Mouse (Mus musculus) testis, adult 2 months (tissue): Measurements from ENCODE around the gene Myo6. TPM values are rescaled to one million over a fixed set of nuclear protein-coding genes. Genes with fewer than 3 reads are reported as not detected.
A peak's percentile ranks its signal among the peaks of the same experiment; 100 is the strongest.

Experiments used
- H3K27ac ChIP-seq: fragments of 200-500 bp; 2 replicates; pipeline ENCODE4 v1.5.1; 2012; ENCODE audit warnings: low read depth, low read length; ENCODE audit not compliant: control insufficient read depth, insufficient read depth
- H3K27me3 ChIP-seq: fragments of 200-500 bp; 2 replicates; pipeline ENCODE4 v1.6.1; 2012; ENCODE audit warnings: mild to moderate bottlenecking, low read length, moderate library complexity; ENCODE audit not compliant: control insufficient read depth, insufficient read depth
- H3K36me3 ChIP-seq: fragments of 200-500 bp; 2 replicates; pipeline ENCODE4 v1.6.1; 2012; ENCODE audit warnings: mild to moderate bottlenecking, low read length; ENCODE audit not compliant: control insufficient read depth, insufficient read depth
- H3K4me1 ChIP-seq: fragments of 200-500 bp; 2 replicates; pipeline ENCODE4 v1.6.1; 2012; ENCODE audit warnings: low read length; ENCODE audit not compliant: control insufficient read depth, insufficient read depth
- H3K4me3 ChIP-seq: fragments of 200-500 bp; 2 replicates; pipeline ENCODE4 v1.5.1; 2012; ENCODE audit warnings: low read depth, mild to moderate bottlenecking, low read length, moderate library complexity, mixed read lengths; ENCODE audit not compliant: control insufficient read depth
- CTCF ChIP-seq: fragments of 200-500 bp; IDR thresholded peaks from 2 replicates; pipeline ENCODE4 v1.5.1; 2012; ENCODE audit warnings: low read depth, mild to moderate bottlenecking, inconsistent platforms, low read length, moderate library complexity; ENCODE audit not compliant: control insufficient read depth, insufficient read depth, insufficient replicate concordance
- POLR2A ChIP-seq: fragments of 200-500 bp; IDR thresholded peaks from 2 replicates; pipeline ENCODE4 v1.6.1; 2012; ENCODE audit warnings: low read depth, mild to moderate bottlenecking, inconsistent platforms, low read length, moderate library complexity; ENCODE audit not compliant: control insufficient read depth
- polyA plus RNA-seq: library from polyadenylated mRNA; depleted of rRNA; stranded (reverse); fragments of >200 nt; gene quantifications from 2 replicates; pipeline ENCODE4 v1.2.3, GENCODE M21; 2012; rRNA removed

The Myo6 gene
- 6.3 and 6.7 TPM in 2 replicates for polyA plus RNA-seq

- Histone ChIP-seq H3K36me3 (no peaks in the 10 kb centered on the region), H3K4me3 (peak within 1 kb of the TSS; percentile 94), H3K4me1 (peaks cover 3% of the 10 kb centered on the region; the same call in 1 of the 2 replicates), H3K27ac (peak within 1 kb of the TSS; percentile 76), H3K27me3 (no peaks in the 10 kb centered on the region)
- no peak for TF ChIP-seq CTCF
- peak; percentile 88 for TF ChIP-seq POLR2A
Measured at GRCm38 (mm10) chr9:80164611-80165474, at the start of gene Myo6. TSS of gene Myo6 (plus strand) at chr9:80165031.

GRCm38 (mm10) chr9:80145992-80146587, 18.7 kb upstream of the Myo6 start:
- Histone ChIP-seq H3K27ac (no peak overlapping the region), H3K36me3 (no peaks in the 10 kb centered on the region; the same call in 1 of the 2 replicates), H3K4me1 (no peaks in the 10 kb centered on the region), H3K4me3 (no peak overlapping the region), H3K27me3 (no peaks in the 10 kb centered on the region)
- TF ChIP-seq POLR2A: no peak
- TF ChIP-seq CTCF: no peak

- Histone ChIP-seq H3K4me3 (no peak overlapping the region), H3K36me3 (no peaks in the 10 kb centered on the region; the same call in 1 of the 2 replicates)
Measured at GRCm38 (mm10) chr9:80149594-80149993, 15.2 kb upstream of the Myo6 start.

GRCm38 (mm10) chr9:80155277-80155676, 9.6 kb upstream of the Myo6 start:
- no peak for TF ChIP-seq CTCF
- TF ChIP-seq POLR2A: no peak
- H3K4me3 ChIP-seq: no peak overlapping the region
- no peak overlapping the region for H3K27ac ChIP-seq
- no peaks in the 10 kb centered on the region for H3K36me3 ChIP-seq
- H3K27me3 ChIP-seq: no peaks in the 10 kb centered on the region
- no peaks in the 10 kb centered on the region for H3K4me1 ChIP-seq

More at GRCm38 (mm10) chr9:80149594-80149993, 15.2 kb upstream of the Myo6 start:
- H3K27ac ChIP-seq: no peak overlapping the region
- no peaks in the 10 kb centered on the region for H3K4me1 ChIP-seq
- no peaks in the 10 kb centered on the region for H3K27me3 ChIP-seq
- TF ChIP-seq POLR2A (no peak), CTCF (no peak)

- no peak overlapping the region for H3K4me3 ChIP-seq
- no peak for TF ChIP-seq POLR2A
- TF ChIP-seq CTCF: no peak
- no peaks in the 10 kb centered on the region for H3K4me1 ChIP-seq
- H3K27ac ChIP-seq: no peak overlapping the region
- H3K36me3 ChIP-seq: no peaks in the 10 kb centered on the region
- no peaks in the 10 kb centered on the region for H3K27me3 ChIP-seq
Measured at GRCm38 (mm10) chr9:80156780-80157179, 8.1 kb upstream of the Myo6 start.

- H3K4me3 ChIP-seq: no peak overlapping the region
- H3K27ac ChIP-seq: no peak overlapping the region
- H3K27me3 ChIP-seq: no peaks in the 10 kb centered on the region
- TF ChIP-seq CTCF (no peak), POLR2A (no peak)
- H3K36me3 ChIP-seq: no peaks in the 10 kb centered on the region
- no peaks in the 10 kb centered on the region for H3K4me1 ChIP-seq
Measured at GRCm38 (mm10) chr9:80157840-80158465, 6.9 kb upstream of the Myo6 start.

GRCm38 (mm10) chr9:80158937-80159336, 5.9 kb upstream of the Myo6 start:
- Histone ChIP-seq H3K27me3 (no peaks in the 10 kb centered on the region), H3K27ac (no peak overlapping the region), H3K36me3 (no peaks in the 10 kb centered on the region), H3K4me1 (no peaks in the 10 kb centered on the region), H3K4me3 (no peak overlapping the region)
- TF ChIP-seq CTCF (no peak), POLR2A (no peak)
